Mouse (Mus musculus) forebrain, embryonic 16.5 days (tissue): ENCODE measurements at regions not wholly inside any gene's neighbourhood (a gene's known extent, or its start where the extent isn't known, plus 50 kb on each side); places are given as distances from the start of the nearest gene placed in this dataset.

Experiments
- ATAC-seq: fragments of 200-750 bp; cut with Nextera tagmentation; 2 replicates; pipeline ENCODE4 v1.8.0; 2017; ENCODE audit warnings: mild to moderate bottlenecking, moderate library complexity
- H3K27ac ChIP-seq: fragments of 300-500 bp; sonication (generic); 2 replicates; pipeline ENCODE4 v1.5.1; 2014; ENCODE audit warnings: low read length, control low read depth
- H3K27me3 ChIP-seq: fragments of 300-500 bp; sonication (generic); replicated peaks from 2 replicates; pipeline ENCODE4 v1.6.1; 2014; ENCODE audit warnings: low read length; ENCODE audit not compliant: control insufficient read depth, insufficient read depth
- H3K36me3 ChIP-seq: fragments of 300-500 bp; sonication (generic); 2 replicates; pipeline ENCODE4 v1.6.1; 2014; ENCODE audit not compliant: control insufficient read depth, insufficient read depth
- H3K4me1 ChIP-seq: fragments of 300-500 bp; sonication (generic); replicated peaks from 2 replicates; pipeline ENCODE4 v1.6.1; 2014; ENCODE audit warnings: low read length; ENCODE audit not compliant: control insufficient read depth, insufficient read depth
- H3K4me2 ChIP-seq: fragments of 300-500 bp; sonication (generic); 2 replicates; pipeline ENCODE4 v1.6.1; 2014; ENCODE audit warnings: mild to moderate bottlenecking, low read length, control low read depth
- H3K4me3 ChIP-seq: fragments of 300-500 bp; sonication (generic); replicated peaks from 2 replicates; pipeline ENCODE4 v1.5.1; 2014; ENCODE audit warnings: mild to moderate bottlenecking, low read length, control low read depth
- H3K9ac ChIP-seq: fragments of 300-500 bp; sonication (generic); replicated peaks from 2 replicates; pipeline ENCODE4 v1.6.1; 2014; ENCODE audit warnings: low read depth, low read length, control low read depth
- H3K9me3 ChIP-seq: fragments of 300-500 bp; sonication (generic); 2 replicates; pipeline ENCODE4 v1.6.1; 2016; ENCODE audit warnings: low read length; ENCODE audit not compliant: control insufficient read depth
- WGBS: fragments of 180-500 bp; shearing (Covaris S2); extraction: QIAGEN DNeasy Blood & Tissue Kit; methylation state at CpG from one replicate; pipeline ENCODE4 v1.1.7; 2014; 5-methylcytosine and 5-hydroxymethylcytosine counted together

DNA sequence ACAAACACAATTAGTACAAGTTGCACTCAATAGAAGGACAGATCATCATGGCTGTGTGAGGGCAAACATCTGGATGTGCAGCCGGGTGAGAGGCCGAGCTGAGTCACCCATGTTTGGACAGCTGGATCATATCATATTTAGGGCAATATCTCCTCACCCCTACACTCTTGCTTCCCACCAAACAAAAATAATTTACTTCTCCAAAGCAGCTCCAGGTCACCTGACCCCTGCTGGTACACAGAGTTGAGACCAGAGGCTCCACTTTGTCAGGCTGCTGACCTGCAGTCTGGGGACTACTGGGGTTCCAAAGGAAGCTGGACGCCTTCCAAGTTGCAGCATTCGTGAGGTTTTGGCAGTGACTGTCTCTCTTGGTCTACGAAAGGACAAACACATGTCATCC, 186.3 kb downstream of the Usp46 start:
- Histone ChIP-seq H3K27me3 (no peaks in the 10 kb centered on the region), H3K36me3 (no peaks in the 10 kb centered on the region), H3K4me1 (no peaks in the 10 kb centered on the region), H3K9me3 (no peaks in the 10 kb centered on the region), H3K4me2 (no peak overlapping the region), H3K27ac (no peak overlapping the region), H3K9ac (no peak overlapping the region), H3K4me3 (no peak overlapping the region)
- WGBS: 64% methylated on average over 5 of the region's 5 CpGs
- no peak for ATAC-seq

DNA sequence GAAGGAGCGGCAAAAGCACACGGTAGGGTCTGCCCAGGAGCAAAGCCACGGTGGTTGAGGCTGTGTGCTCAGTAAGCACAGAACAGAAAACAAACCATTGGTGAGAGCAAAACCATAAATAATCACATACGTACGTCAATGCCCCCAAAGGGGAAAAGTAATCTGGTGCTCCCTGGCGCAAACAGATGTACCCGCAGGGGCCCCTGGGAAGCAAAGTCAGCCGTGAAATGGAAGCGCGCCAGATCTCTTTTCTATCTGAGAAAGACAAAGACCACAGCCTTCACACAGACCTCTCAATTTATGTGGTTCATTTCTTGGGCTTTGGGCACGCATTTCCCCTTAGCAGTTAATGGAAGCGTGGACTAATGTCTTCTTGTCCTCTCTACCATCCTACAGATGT, 183.2 kb downstream of the Usp46 start:
- WGBS: 72% methylated on average over 12 of the region's 12 CpGs
- no peak for ATAC-seq
- Histone ChIP-seq H3K27me3 (no peaks in the 10 kb centered on the region), H3K9me3 (no peaks in the 10 kb centered on the region), H3K27ac (no peak overlapping the region), H3K36me3 (no peaks in the 10 kb centered on the region), H3K4me3 (no peak overlapping the region), H3K4me2 (no peak overlapping the region), H3K4me1 (no peaks in the 10 kb centered on the region), H3K9ac (no peak overlapping the region)

DNA sequence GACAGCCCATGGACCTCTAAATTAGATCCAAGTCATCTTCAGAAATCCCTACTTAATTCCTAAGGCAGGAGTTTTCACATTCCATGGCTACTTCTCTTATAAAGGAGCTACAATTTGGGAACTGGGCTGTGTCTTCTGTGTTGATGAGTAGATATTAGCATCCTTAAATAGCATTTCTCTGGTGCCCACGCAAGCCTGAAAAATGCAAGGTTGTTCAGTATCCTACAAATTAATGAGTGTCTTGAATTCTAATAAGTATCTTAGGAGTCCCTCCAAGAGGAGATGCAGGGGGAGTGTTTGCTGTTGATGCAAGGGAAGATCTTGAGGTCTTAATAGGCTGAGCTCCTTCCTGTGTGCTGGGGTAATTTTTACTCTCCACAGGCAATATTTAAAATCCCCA, 182.5 kb downstream of the Usp46 start:
- H3K9ac ChIP-seq: no peak overlapping the region
- no peak for ATAC-seq
- 92% methylated on average over 1 of the region's 1 CpGs for WGBS

DNA sequence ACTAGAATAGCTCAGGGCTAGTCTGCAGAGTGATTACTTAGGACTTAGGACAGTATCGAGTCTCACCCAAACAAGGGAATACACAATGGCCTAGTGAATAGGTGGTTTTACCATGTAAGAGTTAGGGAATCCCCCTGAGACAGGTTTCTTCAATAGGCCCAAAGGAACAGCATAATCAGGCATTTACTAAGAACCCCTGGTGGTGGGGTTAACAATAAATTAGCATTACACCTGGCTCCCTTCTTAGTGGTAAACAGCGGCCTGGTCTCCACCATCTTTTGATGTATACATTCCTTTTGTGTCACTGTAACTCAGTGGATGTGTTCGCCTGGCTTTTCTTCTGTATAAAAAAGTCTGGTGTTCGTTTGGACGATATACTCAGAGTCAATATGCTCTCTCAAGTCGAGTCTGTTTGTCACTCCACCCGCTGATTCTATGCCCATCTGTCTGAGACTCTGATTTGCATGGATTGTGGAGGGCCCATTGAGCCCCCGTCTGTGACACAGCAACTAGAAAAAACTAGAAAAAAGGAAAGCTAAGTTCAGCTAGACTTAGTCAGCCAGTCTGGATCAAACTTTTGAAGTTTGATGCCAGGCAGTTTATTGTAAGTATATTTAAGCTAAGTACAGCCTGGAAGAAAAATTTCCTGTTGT, 180.8 kb downstream of the Usp46 start:
- Histone ChIP-seq H3K9ac (no peak overlapping the region), H3K27me3 (no peaks in the 10 kb centered on the region), H3K4me3 (no peak overlapping the region), H3K9me3 (no peaks in the 10 kb centered on the region), H3K4me1 (no peaks in the 10 kb centered on the region), H3K36me3 (no peaks in the 10 kb centered on the region), H3K27ac (no peak overlapping the region), H3K4me2 (no peak overlapping the region)
- WGBS: 47% methylated on average over 8 of the region's 8 CpGs
- no peak for ATAC-seq

More for the DNA sequence above, 182.5 kb downstream of the Usp46 start:
- no peaks in the 10 kb centered on the region for H3K27me3 ChIP-seq
- H3K36me3 ChIP-seq: no peaks in the 10 kb centered on the region
- H3K4me2 ChIP-seq: no peak overlapping the region
- no peaks in the 10 kb centered on the region for H3K9me3 ChIP-seq
- H3K4me1 ChIP-seq: no peaks in the 10 kb centered on the region
- H3K4me3 ChIP-seq: no peak overlapping the region
- H3K27ac ChIP-seq: no peak overlapping the region

DNA sequence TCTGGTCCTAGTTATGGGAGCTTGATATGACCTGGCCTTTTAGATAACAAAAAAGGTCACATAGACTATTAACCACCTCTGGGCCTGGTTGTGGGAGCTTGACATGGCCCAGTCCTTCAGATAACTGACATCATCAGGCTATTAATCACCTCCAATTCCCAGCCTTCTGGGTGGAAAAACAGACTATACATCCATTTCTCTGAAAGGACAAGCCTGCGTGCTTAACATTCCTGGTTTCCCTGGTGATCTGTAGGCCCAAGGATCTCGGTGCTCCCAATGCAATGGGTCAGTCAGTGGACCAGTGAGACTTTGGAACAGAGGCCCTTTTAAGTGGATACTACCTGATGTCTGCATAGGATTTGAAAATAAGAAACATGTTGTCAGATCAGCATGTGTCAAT, 179.8 kb downstream of the Usp46 start:
- ATAC-seq: no peak
- no peaks in the 10 kb centered on the region for H3K36me3 ChIP-seq
- no peak overlapping the region for H3K4me3 ChIP-seq
- no peaks in the 10 kb centered on the region for H3K4me1 ChIP-seq
- no peak overlapping the region for H3K27ac ChIP-seq
- 65% methylated on average over 2 of the region's 2 CpGs for WGBS
- no peaks in the 10 kb centered on the region for H3K27me3 ChIP-seq
- no peaks in the 10 kb centered on the region for H3K9me3 ChIP-seq
- no peak overlapping the region for H3K9ac ChIP-seq
- H3K4me2 ChIP-seq: no peak overlapping the region

DNA sequence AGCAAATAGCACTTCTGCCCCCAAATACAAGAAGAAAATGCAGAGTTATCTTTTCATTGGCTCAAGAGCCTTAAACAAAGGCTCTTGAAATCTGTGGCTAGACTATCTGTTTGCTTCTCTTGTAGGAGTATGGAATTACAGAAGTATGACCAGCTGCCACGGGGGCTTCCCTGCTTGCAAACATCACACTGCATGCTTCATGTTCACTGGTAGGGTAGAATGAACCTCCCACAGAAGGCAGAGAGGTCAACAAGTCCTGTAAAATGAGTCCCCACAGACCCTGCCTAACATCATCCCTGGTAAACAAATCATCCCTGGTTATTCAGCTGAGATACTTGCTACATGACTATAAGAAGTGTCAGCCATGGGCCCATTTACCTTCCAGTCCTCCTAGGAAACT, 178.9 kb downstream of the Usp46 start:
- no peaks in the 10 kb centered on the region for H3K36me3 ChIP-seq
- no peaks in the 10 kb centered on the region for H3K4me1 ChIP-seq
- H3K4me2 ChIP-seq: no peak overlapping the region
- ATAC-seq: no peak
- no peak overlapping the region for H3K27ac ChIP-seq
- H3K4me3 ChIP-seq: no peak overlapping the region
- H3K27me3 ChIP-seq: no peaks in the 10 kb centered on the region
- H3K9me3 ChIP-seq: no peaks in the 10 kb centered on the region
- H3K9ac ChIP-seq: no peak overlapping the region
- 78% methylated on average over 1 of the region's 1 CpGs for WGBS

DNA sequence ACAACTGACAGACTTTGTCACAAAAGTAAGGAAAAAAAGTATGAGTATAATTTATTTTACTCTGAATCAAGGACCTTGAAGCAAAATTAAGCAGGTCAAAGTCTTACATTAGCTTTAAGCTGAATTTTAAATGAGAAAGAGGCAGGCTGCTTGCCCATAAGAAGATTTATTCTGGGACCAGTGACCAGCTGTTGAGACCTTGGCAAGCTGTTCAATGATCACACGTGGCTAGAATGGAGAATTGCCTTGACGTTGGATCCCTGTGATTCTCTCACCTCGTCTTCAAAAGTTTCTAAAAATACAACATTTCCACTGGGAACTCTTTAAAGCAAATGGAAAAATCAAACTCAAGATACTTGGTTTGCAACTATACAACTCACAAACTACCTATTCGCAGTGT, 177.3 kb downstream of the Usp46 start:
- Histone ChIP-seq H3K4me2 (no peak overlapping the region), H3K4me3 (no peak overlapping the region), H3K27ac (no peak overlapping the region), H3K27me3 (no peaks in the 10 kb centered on the region), H3K36me3 (no peaks in the 10 kb centered on the region), H3K9me3 (0 out of 2 replicates have a peak, but pooled peaks cover 5% of the 10 kb centered on the region), H3K4me1 (no peaks in the 10 kb centered on the region), H3K9ac (no peak overlapping the region)
- WGBS: 85% methylated on average over 4 of the region's 4 CpGs
- ATAC-seq: no peak

DNA sequence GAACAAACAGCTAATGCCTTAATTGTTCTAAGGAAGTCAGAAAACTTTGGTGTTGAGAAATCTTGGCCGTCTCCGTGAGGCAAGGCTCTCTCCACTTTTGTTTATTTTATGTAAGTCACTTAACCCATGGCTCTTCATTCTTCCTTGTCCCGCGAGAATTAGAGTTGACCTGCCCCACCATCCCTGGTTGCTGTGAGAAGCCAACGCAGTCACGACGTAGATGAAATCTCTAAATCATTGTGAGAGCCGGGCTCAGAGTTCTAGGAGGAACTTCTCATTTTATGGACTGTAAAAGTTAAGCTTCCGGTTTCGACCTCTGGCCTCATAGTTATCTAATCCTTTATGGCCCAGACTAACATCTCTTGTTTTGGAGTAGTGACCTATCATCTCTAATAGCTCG, 176.6 kb downstream of the Usp46 start:
- WGBS: 91% methylated on average over 11 of the region's 11 CpGs
- Histone ChIP-seq H3K4me1 (no peaks in the 10 kb centered on the region), H3K4me3 (no peak overlapping the region), H3K9ac (no peak overlapping the region), H3K4me2 (no peak overlapping the region), H3K36me3 (no peaks in the 10 kb centered on the region), H3K27me3 (no peaks in the 10 kb centered on the region), H3K9me3 (0 out of 2 replicates have a peak, but pooled peaks cover 5% of the 10 kb centered on the region), H3K27ac (no peak overlapping the region)
- no peak for ATAC-seq

DNA sequence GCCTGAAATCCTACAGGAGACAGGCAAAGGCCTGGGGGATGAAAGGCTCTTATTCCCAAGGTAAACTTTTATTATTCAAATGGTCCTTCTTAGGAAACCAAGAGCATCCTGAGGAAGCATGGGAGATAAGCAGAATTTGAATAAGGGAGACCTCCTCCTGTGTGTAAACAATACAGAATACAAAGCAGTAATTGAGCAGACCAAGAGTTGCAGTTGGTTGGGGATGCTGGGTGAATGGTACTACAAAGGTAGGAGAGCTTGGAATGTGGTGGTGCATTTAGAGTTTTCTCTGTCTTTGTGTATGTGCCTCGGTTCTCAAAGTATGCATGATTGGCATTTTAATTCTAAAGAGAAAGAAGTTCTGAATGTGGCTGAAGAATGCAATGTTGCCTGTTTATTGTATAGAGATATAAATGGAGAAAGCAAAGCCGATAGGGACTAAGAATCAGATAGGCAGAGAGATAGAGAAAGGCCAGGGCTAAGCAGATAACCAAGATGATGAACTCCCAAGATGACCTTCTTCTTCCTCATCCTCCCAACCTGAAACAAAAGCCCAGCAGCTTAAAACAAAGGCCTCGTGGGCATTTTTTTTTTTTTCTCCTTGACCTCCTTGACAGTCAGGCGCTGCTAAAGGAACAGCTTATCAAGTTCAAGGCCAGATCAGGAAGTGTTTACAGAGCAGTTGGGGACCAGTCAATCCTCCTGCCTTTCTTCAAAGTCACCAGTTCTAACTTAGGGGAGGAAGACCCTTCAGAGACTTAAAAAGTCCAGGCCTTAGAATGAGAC, 175.6 kb downstream of the Usp46 start:
- Histone ChIP-seq H3K27ac (no peak overlapping the region), H3K4me2 (no peak overlapping the region), H3K9me3 (0 out of 2 replicates have a peak, but pooled peaks cover 5% of the 10 kb centered on the region), H3K4me3 (no peak overlapping the region), H3K9ac (no peak overlapping the region), H3K4me1 (no peaks in the 10 kb centered on the region), H3K27me3 (no peaks in the 10 kb centered on the region), H3K36me3 (no peaks in the 10 kb centered on the region)
- no peak for ATAC-seq
- 45% methylated on average over 4 of the region's 4 CpGs for WGBS
